Comparison of ENCODE assay signal across 8 mouse cellular contexts in genomic region chr2:122377215-122377674, GRCm38 (mm10). TPM values are rescaled to one million over a fixed set of nuclear protein-coding genes. Genes with fewer than 3 reads are reported as not detected.
DNase-seq lines count a peak whose midpoint lies in the region; ATAC-seq lines count a peak whose summit lies in the region.

No protein-coding gene starts in this region.

- H3K4me1 ChIP-seq in intestine, embryonic 14.5 days (replicated peaks; ENCODE audit: control insufficient read depth, insufficient read depth, low read length): 0 out of 2 replicates have a peak, but pooled peaks cover 4% of the 10 kb centered on the region

- intact Hi-C loops in gastrocnemius, postnatal 14 days (cut with DNase I; ENCODE audit: low total_unique reads): no loop called here
- intact Hi-C loops in left cerebral cortex, postnatal 14 days (cut with DNase I): loop anchor here (5.0 to 10.0 kb wide), 3 partner anchors 65 to 378 kb away; partner anchors contain the start of genes Duoxa1 and Gatm

- H3K4me2 ChIP-seq in intestine, embryonic 14.5 days (ENCODE audit: low read length): peak overlapping the region; percentile 57

- peak; percentile 91 for ATAC-seq in intestine, embryonic 14.5 days (replicated peaks; ENCODE audit: low FRiP score, low TSS enrichment, low read depth)

- H3K36me3 ChIP-seq in intestine, embryonic 14.5 days (ENCODE audit: control insufficient read depth, insufficient read depth, low read length): no peaks in the 10 kb centered on the region

- H3K27ac ChIP-seq in intestine, embryonic 14.5 days (ENCODE audit: low read depth): peak overlapping the region; percentile 91

- peak; percentile 98 for DNase-seq in adipocyte (ENCODE audit: low spot score)
- peak; percentile 93 for DNase-seq in embryo, embryonic 10 days (ENCODE audit: low spot score)
- DNase-seq in gastrocnemius, postnatal 14 days: peak; percentile 95
- peak; percentile 100 for DNase-seq in intestine, embryonic 14.5 days (ENCODE audit: low spot score)
- DNase-seq in left cerebral cortex, postnatal 14 days (ENCODE audit: low spot score in 2 of 2): peak; percentile 98 to 99
- peak; percentile 96 for DNase-seq in mesoderm, embryonic 11.5 days (ENCODE audit: low read depth, low spot score)
- DNase-seq in right cerebral cortex, postnatal 36 days (ENCODE audit: low spot score in 2 of 2): peak; percentile 97
- peak; percentile 94 for DNase-seq in yolk sac, embryonic 10.5 days (ENCODE audit: low spot score)

- no peaks in the 10 kb centered on the region for H3K9me3 ChIP-seq in intestine, embryonic 14.5 days (ENCODE audit: control insufficient read depth, low read length)

- no peaks in the 10 kb centered on the region for H3K27me3 ChIP-seq in intestine, embryonic 14.5 days (replicated peaks; ENCODE audit: control insufficient read depth, insufficient read depth, low read length)

- peak overlapping the region; percentile 76 for H3K4me3 ChIP-seq in intestine, embryonic 14.5 days (ENCODE audit: low read depth, low read length)

- under 1% methylated on average over 28 of the region's 28 CpGs for WGBS in intestine, embryonic 14.5 days

- H3K9ac ChIP-seq in intestine, embryonic 14.5 days (ENCODE audit: low read length): peak overlapping the region; percentile 74

RNA-seq across cellular contexts. Expression of gene Shf, which starts 8.3 kb away (rescaled TPM):
- total RNA-seq in gastrocnemius, postnatal 14 days (2021): 1 to 10 TPM; 5.1 to 6.0 TPM
- 3.6 and 4.9 TPM in 2 replicates for polyA plus RNA-seq in intestine, embryonic 14.5 days (2014; fragmentation: Nextera tagmentation; extraction: Ambion mirVana)
- total RNA-seq in left cerebral cortex, postnatal 14 days (2021): 10 to 100 TPM; 75.3 to 77.1 TPM

RNA-seq across cellular contexts. Expression of gene Slc28a2, which starts 49.0 kb away (rescaled TPM):
- total RNA-seq in gastrocnemius, postnatal 14 days (2021): 1 to 10 TPM; 6.0 to 6.5 TPM
- polyA plus RNA-seq in intestine, embryonic 14.5 days (2014; fragmentation: Nextera tagmentation; extraction: Ambion mirVana): 38.0 and 38.2 TPM in 2 replicates
- not detected for total RNA-seq in left cerebral cortex, postnatal 14 days (2021)

Comparison
In these comparisons a context has a peak if more than half of its experiments do, and no peak if none do; other contexts are left out.
1. Peak in every context shown above with its lines: DNase-seq, ATAC-seq, H3K4me3 ChIP-seq and H3K27ac ChIP-seq.
2. RNA of gene Shf, which starts 8.3 kb away (total RNA-seq): 75.3 to 77.1 TPM in left cerebral cortex, postnatal 14 days; 5.1 to 6.0 TPM in gastrocnemius, postnatal 14 days; every median in the first group is over 10 times any median in the second.
3. RNA of gene Slc28a2, which starts 49.0 kb away (total RNA-seq): 6.0 to 6.5 TPM in gastrocnemius, postnatal 14 days; not detected in left cerebral cortex, postnatal 14 days; every median in the first group is over 4 times any median in the second.